Mouse (Mus musculus): Measurements from ENCODE around the gene Palm2.

DNA sequence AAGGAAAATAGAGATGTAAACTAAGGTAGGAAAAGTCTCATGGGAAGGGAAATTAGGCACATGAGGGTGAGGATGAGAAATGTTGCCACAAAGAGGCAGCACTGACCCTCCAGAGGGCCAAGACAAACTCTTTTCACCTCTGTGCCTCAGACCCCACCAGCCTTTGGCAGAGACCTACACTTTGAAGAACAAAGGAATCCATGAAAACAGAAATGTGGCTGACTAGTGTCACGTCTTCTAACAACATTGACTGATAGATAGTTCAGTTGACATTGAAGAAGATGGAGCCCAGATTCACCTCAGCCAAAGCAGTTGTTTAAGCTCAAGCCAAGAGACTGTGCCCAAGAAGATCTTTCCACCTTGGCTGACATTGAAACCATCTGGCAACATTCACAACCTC is 191.7 kb downstream of the Palm2 start:
- TF ChIP-seq POLR2A (IDR thresholded peaks at IDR 0.05; ENCODE audit: control insufficient read depth in 1 of 2, insufficient read depth in 1 of 2, low read depth in 1 of 2, low read length in 2 of 2, poor library complexity in 1 of 2) = no peak
- no peak for TF ChIP-seq E2F4 (IDR thresholded peaks at IDR 0.05; ENCODE audit: borderline replicate concordance, low read depth, low read length)
- TF ChIP-seq CTCF (IDR thresholded peaks at IDR 0.05 in 2 of 3, conservative IDR thresholded peaks at IDR 0.05 in 1 of 3; ENCODE audit: control insufficient read depth in 1 of 3, insufficient read depth in 1 of 3, low read depth in 2 of 3, low read length in 3 of 3, poor library complexity in 1 of 3, severe bottlenecking in 1 of 3) = no peak
- no peak for TF ChIP-seq NRF1 (IDR thresholded peaks at IDR 0.05; ENCODE audit: insufficient read depth, low read depth, low read length, poor library complexity, severe bottlenecking)
- TF ChIP-seq TAL1 (IDR thresholded peaks at IDR 0.05; ENCODE audit: low read length) = no peak
- no peak for TF ChIP-seq USF2 (IDR thresholded peaks at IDR 0.05; ENCODE audit: borderline replicate concordance in 1 of 2, insufficient read depth in 1 of 2, low read depth in 1 of 2, low read length in 2 of 2)
- no peak for TF ChIP-seq JUND (IDR thresholded peaks at IDR 0.05; ENCODE audit: low read depth, low read length)
- no peak for TF ChIP-seq UBTF (IDR thresholded peaks at IDR 0.05; ENCODE audit: borderline replicate concordance, insufficient read depth, low read depth, low read length)

All from MEL (cell line).